8 mouse cellular contexts compared by ENCODE assay signal in the genomic region with DNA sequence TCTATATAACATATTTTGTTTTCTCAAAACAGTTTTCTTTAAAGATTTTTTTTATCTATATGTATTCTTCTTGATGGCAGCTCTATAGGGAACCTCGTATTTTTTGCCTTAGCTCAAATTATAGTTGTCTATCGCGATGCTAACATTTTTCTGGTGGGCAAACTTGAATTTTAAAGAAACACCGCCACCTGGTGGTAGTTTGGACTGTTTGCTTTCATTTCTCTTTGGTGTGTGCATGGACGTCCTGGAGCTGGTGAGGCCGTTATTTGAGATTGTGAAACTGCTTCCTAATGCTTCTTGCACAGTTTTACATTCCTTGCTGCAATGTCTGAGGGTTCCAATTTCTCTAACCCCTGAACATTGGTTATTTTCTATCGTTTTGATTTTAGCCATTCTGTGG. TPM values are rescaled to one million over a fixed set of nuclear protein-coding genes. Genes with fewer than 3 reads are reported as not detected.
DNase-seq lines count a peak whose midpoint lies in the region; ATAC-seq and TF ChIP-seq lines count a peak whose summit lies in the region.

No protein-coding gene starts in this region.

- TF ChIP-seq POLR2A in lung, adult 2 months (IDR thresholded peaks at IDR 0.05; ENCODE audit: borderline replicate concordance, extremely low read depth, low read depth, low read length): no peak
- TF ChIP-seq POLR2A in thymus, adult 2 months (IDR thresholded peaks at IDR 0.05; ENCODE audit: control insufficient read depth, extremely low read depth, insufficient read depth, low read length, poor library complexity): no peak

- ATAC-seq in CD4-positive, CD25-positive, alpha-beta regulatory T cell, adult 4 months: peak; percentile 83
- ATAC-seq in embryonic facial prominence, embryonic 11.5 days (replicated peaks; ENCODE audit: insufficient number of reproducible peaks, low FRiP score, low TSS enrichment, low read depth): no peak
- no peak for ATAC-seq in heart, embryonic 15.5 days (replicated peaks; ENCODE audit: insufficient number of reproducible peaks, insufficient read depth, low FRiP score, low read depth)
- ATAC-seq in neural tube, embryonic 14.5 days (ENCODE audit: low read depth): peak; percentile 75; the same call in 1 of the 2 replicates

- H3K27me3 ChIP-seq in embryonic facial prominence, embryonic 11.5 days (ENCODE audit: control insufficient read depth, insufficient read depth, low read length): no peaks in the 10 kb centered on the region
- no peaks in the 10 kb centered on the region for H3K27me3 ChIP-seq in heart, embryonic 15.5 days
- no peaks in the 10 kb centered on the region for H3K27me3 ChIP-seq in neural tube, embryonic 14.5 days (ENCODE audit: control insufficient read depth, insufficient read depth, low read length)
- H3K27me3 ChIP-seq in thymus, adult 2 months (ENCODE audit: control insufficient read depth, insufficient read depth, low read length): no peaks in the 10 kb centered on the region

- 5% methylated on average over 7 of the region's 7 CpGs for WGBS in embryonic facial prominence, embryonic 11.5 days
- 3% methylated on average over 7 of the region's 7 CpGs for WGBS in heart, embryonic 15.5 days
- 2% methylated on average over 7 of the region's 7 CpGs for WGBS in lung, adult 2 months
- 3% methylated on average over 7 of the region's 7 CpGs for WGBS in neural tube, embryonic 14.5 days
- whole genome bisulfite sequencing in thymus, adult 2 months: 3% methylated on average over 7 of the region's 7 CpGs

- H3K4me2 ChIP-seq in embryonic facial prominence, embryonic 11.5 days (ENCODE audit: low read depth, low read length): no peak overlapping the region
- H3K4me2 ChIP-seq in heart, embryonic 15.5 days: 0 out of 2 replicates have a peak overlapping the region, but pooled peaks have one; percentile 31
- H3K4me2 ChIP-seq in neural tube, embryonic 14.5 days (ENCODE audit: low read depth, low read length): no peak overlapping the region

- no peak overlapping the region for H3K9ac ChIP-seq in embryonic facial prominence, embryonic 11.5 days (replicated peaks; ENCODE audit: low read length)
- H3K9ac ChIP-seq in heart, embryonic 15.5 days: no peak overlapping the region
- no peak overlapping the region for H3K9ac ChIP-seq in neural tube, embryonic 14.5 days (replicated peaks; ENCODE audit: low read depth, low read length)

- peak; percentile 35 for TF ChIP-seq CTCF in lung, adult 2 months (IDR thresholded peaks at IDR 0.05; ENCODE audit: insufficient read depth, low read length)
- no peak for TF ChIP-seq CTCF in thymus, adult 2 months (IDR thresholded peaks at IDR 0.05; ENCODE audit: borderline replicate concordance, control insufficient read depth, extremely low read depth, insufficient read depth, low read length, poor library complexity)

- no peak overlapping the region for H3K4me3 ChIP-seq in embryonic facial prominence, embryonic 11.5 days (ENCODE audit: low read depth, low read length)
- no peak overlapping the region for H3K4me3 ChIP-seq in heart, embryonic 15.5 days
- no peak overlapping the region for H3K4me3 ChIP-seq in lung, adult 2 months (replicated peaks; ENCODE audit: extremely low read depth, low read depth, low read length)
- H3K4me3 ChIP-seq in neural tube, embryonic 14.5 days (ENCODE audit: low read depth, low read length): no peak overlapping the region
- H3K4me3 ChIP-seq in thymus, adult 2 months (ENCODE audit: control insufficient read depth, insufficient read depth, low read length): no peak overlapping the region

- H3K4me1 ChIP-seq in embryonic facial prominence, embryonic 11.5 days (ENCODE audit: control insufficient read depth, insufficient read depth, low read length): no peaks in the 10 kb centered on the region
- H3K4me1 ChIP-seq in heart, embryonic 15.5 days (replicated peaks): no peaks in the 10 kb centered on the region
- no peaks in the 10 kb centered on the region for H3K4me1 ChIP-seq in lung, adult 2 months (ENCODE audit: control insufficient read depth, insufficient read depth, low read length)
- no peaks in the 10 kb centered on the region for H3K4me1 ChIP-seq in neural tube, embryonic 14.5 days (ENCODE audit: control insufficient read depth, insufficient read depth, low read length)
- H3K4me1 ChIP-seq in thymus, adult 2 months (replicated peaks; ENCODE audit: control insufficient read depth, insufficient read depth, low read length): no peaks in the 10 kb centered on the region

- peak; percentile 71 to 81 for DNase-seq in adrenal gland, postnatal 36 days
- DNase-seq in embryonic facial prominence, embryonic 11.5 days (ENCODE audit: low spot score): peak; percentile 92
- peak; percentile 74 to 91 for DNase-seq in layer of hippocampus, adult 18-20 months (ENCODE audit: low spot score in 2 of 2)
- DNase-seq in lung, adult 2 months: peak; percentile 43
- DNase-seq in thymus, adult 2 months: peak; percentile 74

- H3K27ac ChIP-seq in embryonic facial prominence, embryonic 11.5 days (replicated peaks; ENCODE audit: low read depth, low read length): no peak overlapping the region
- no peak overlapping the region for H3K27ac ChIP-seq in heart, embryonic 15.5 days
- H3K27ac ChIP-seq in neural tube, embryonic 14.5 days (ENCODE audit: low read depth, low read length): no peak overlapping the region
- no peak overlapping the region for H3K27ac ChIP-seq in thymus, adult 2 months (ENCODE audit: control insufficient read depth, insufficient read depth, low read length)

- H3K36me3 ChIP-seq in embryonic facial prominence, embryonic 11.5 days (replicated peaks; ENCODE audit: control insufficient read depth, insufficient read depth, low read depth, low read length): no peaks in the 10 kb centered on the region
- no peaks in the 10 kb centered on the region for H3K36me3 ChIP-seq in heart, embryonic 15.5 days
- H3K36me3 ChIP-seq in neural tube, embryonic 14.5 days (ENCODE audit: control insufficient read depth, insufficient read depth, low read length): no peaks in the 10 kb centered on the region
- no peaks in the 10 kb centered on the region for H3K36me3 ChIP-seq in thymus, adult 2 months (ENCODE audit: control insufficient read depth, insufficient read depth, low read length)

- no peaks in the 10 kb centered on the region; the same call in 1 of the 2 replicates for H3K9me3 ChIP-seq in embryonic facial prominence, embryonic 11.5 days (replicated peaks; ENCODE audit: control insufficient read depth, low read length)
- no peaks in the 10 kb centered on the region for H3K9me3 ChIP-seq in heart, embryonic 15.5 days (replicated peaks)
- H3K9me3 ChIP-seq in neural tube, embryonic 14.5 days (ENCODE audit: control insufficient read depth, low read length): no peaks in the 10 kb centered on the region

RNA-seq across cellular contexts. Expression of a gene that starts 11.8 kb away (rescaled TPM):
- polyA plus RNA-seq in CD4-positive, CD25-positive, alpha-beta regulatory T cell, adult 4 months (2017; shearing (Covaris generic)): 10 to 100 TPM; 35.2 to 42.3 TPM
- total RNA-seq in adrenal gland, postnatal 36 days (2021): 10 to 100 TPM; 79.9 to 82.5 TPM
- polyA plus RNA-seq in embryonic facial prominence, embryonic 11.5 days (2014; fragmentation: Nextera tagmentation; extraction: Ambion mirVana): 29.9 and 32.2 TPM in 2 replicates
- polyA plus RNA-seq in heart, embryonic 15.5 days (2015; fragmentation: Nextera tagmentation; extraction: Ambion mirVana): 59.5 and 70.1 TPM in 2 replicates
- 10 to 100 TPM; 26.2 to 28.6 TPM for total RNA-seq in layer of hippocampus, adult 18-20 months (2021)
- 7.5 and 16.1 TPM in 2 replicates for polyA plus RNA-seq in lung, adult 2 months (2012; rRNA removed)
- 39.5 and 45.3 TPM in 2 replicates for polyA plus RNA-seq in neural tube, embryonic 14.5 days (2014; fragmentation: Nextera tagmentation; extraction: Ambion mirVana)
- polyA plus RNA-seq in thymus, adult 2 months (2012; rRNA removed): 14.3 and 22.2 TPM in 2 replicates

RNA-seq across cellular contexts. Expression of a gene that starts 20.4 kb away (rescaled TPM):
- polyA plus RNA-seq in CD4-positive, CD25-positive, alpha-beta regulatory T cell, adult 4 months (2017; shearing (Covaris generic)): 10 to 100 TPM; 86.1 to 97.5 TPM
- total RNA-seq in adrenal gland, postnatal 36 days (2021): 100 to 1,000 TPM; 104 to 123 TPM
- 47.0 and 48.4 TPM in 2 replicates for polyA plus RNA-seq in embryonic facial prominence, embryonic 11.5 days (2014; fragmentation: Nextera tagmentation; extraction: Ambion mirVana)
- polyA plus RNA-seq in heart, embryonic 15.5 days (2015; fragmentation: Nextera tagmentation; extraction: Ambion mirVana): 24.0 and 32.8 TPM in 2 replicates
- 10 to 100 TPM; 37.4 to 41.8 TPM for total RNA-seq in layer of hippocampus, adult 18-20 months (2021)
- 30.3 and 40.5 TPM in 2 replicates for polyA plus RNA-seq in lung, adult 2 months (2012; rRNA removed)
- 19.9 and 34.0 TPM in 2 replicates for polyA plus RNA-seq in neural tube, embryonic 14.5 days (2014; fragmentation: Nextera tagmentation; extraction: Ambion mirVana)
- polyA plus RNA-seq in thymus, adult 2 months (2012; rRNA removed): 90.4 and 107 TPM in 2 replicates

RNA-seq across cellular contexts. Expression of a gene that starts 56.5 kb away (rescaled TPM):
- polyA plus RNA-seq in CD4-positive, CD25-positive, alpha-beta regulatory T cell, adult 4 months (2017; shearing (Covaris generic)): 10 to 100 TPM; 12.6 to 18.7 TPM
- 10 to 100 TPM; 14.5 to 16.6 TPM for total RNA-seq in adrenal gland, postnatal 36 days (2021)
- 30.5 and 35.6 TPM in 2 replicates for polyA plus RNA-seq in embryonic facial prominence, embryonic 11.5 days (2014; fragmentation: Nextera tagmentation; extraction: Ambion mirVana)
- 17.3 and 24.2 TPM in 2 replicates for polyA plus RNA-seq in heart, embryonic 15.5 days (2015; fragmentation: Nextera tagmentation; extraction: Ambion mirVana)
- 10 to 100 TPM; 11.7 to 14.7 TPM for total RNA-seq in layer of hippocampus, adult 18-20 months (2021)
- polyA plus RNA-seq in lung, adult 2 months (2012; rRNA removed): 6.8 and 8.3 TPM in 2 replicates
- polyA plus RNA-seq in neural tube, embryonic 14.5 days (2014; fragmentation: Nextera tagmentation; extraction: Ambion mirVana): 59.8 and 64.6 TPM in 2 replicates
- polyA plus RNA-seq in thymus, adult 2 months (2012; rRNA removed): 12.4 and 14.8 TPM in 2 replicates

Comparison
In these comparisons a context has a peak if more than half of its experiments do, and no peak if none do; other contexts are left out.
1. ATAC-seq: peak in CD4-positive, CD25-positive, alpha-beta regulatory T cell, adult 4 months (single experiment) and neural tube, embryonic 14.5 days (single experiment); none in embryonic facial prominence, embryonic 11.5 days (single experiment) and heart, embryonic 15.5 days (single experiment).
2. Peak in every context shown above with its lines, with median percentiles within 50 percentile points of each other: DNase-seq.